Mouse (Mus musculus): ENCODE measurements around the gene Msh6. TPM values are rescaled to one million over a fixed set of nuclear protein-coding genes. Genes with fewer than 3 reads are reported as not detected.
"Not testable (repeated sequence)": the region's sequence is repeated elsewhere in the genome, so short reads cannot be mapped to it uniquely, and the experiment has no call there.

The Msh6 gene
- polyA plus RNA-seq, 1 experiment from 2014 or later, result 30.2 TPM

GRCm38 (mm10) chr17:87997808-87998207 lies 22.9 kb downstream of the Msh6 start:
- peaks cover 11% of the 10 kb centered on the region for H3K36me3 ChIP-seq (ENCODE audit: control insufficient read depth, insufficient read depth, low read length)
- H3K4me1 ChIP-seq (ENCODE audit: control insufficient read depth, insufficient read depth, low read length), result no peaks in the 10 kb centered on the region
- peak; percentile 81; the same call in 1 of the 2 replicates for ATAC-seq
- no peak overlapping the region for H3K4me3 ChIP-seq (ENCODE audit: low read length)
- no peak overlapping the region for H3K9ac ChIP-seq (ENCODE audit: low read depth, low read length)
- WGBS, result 87% methylated on average over 4 of the region's 4 CpGs
- H3K27ac ChIP-seq (ENCODE audit: low read length), result no peak overlapping the region
- H3K9me3 ChIP-seq (ENCODE audit: control insufficient read depth, low read length), result no peaks in the 10 kb centered on the region
- H3K4me2 ChIP-seq (ENCODE audit: low read depth, low read length), result no peak overlapping the region
- H3K27me3 ChIP-seq (replicated peaks; ENCODE audit: control insufficient read depth, insufficient read depth, low read length), result no peaks in the 10 kb centered on the region

GRCm38 (mm10) chr17:88004892-88005291 lies 30.0 kb downstream of the Msh6 start:
- H3K4me3 ChIP-seq (ENCODE audit: low read length), result no peak overlapping the region
- no peak overlapping the region for H3K9ac ChIP-seq (ENCODE audit: low read depth, low read length)
- ATAC-seq, result no peak
- no peak overlapping the region for H3K27ac ChIP-seq (ENCODE audit: low read length)
- peaks cover 4% of the 10 kb centered on the region; the same call in 1 of the 2 replicates for H3K36me3 ChIP-seq (ENCODE audit: control insufficient read depth, insufficient read depth, low read length)
- H3K4me2 ChIP-seq (ENCODE audit: low read depth, low read length), result no peak overlapping the region
- H3K4me1 ChIP-seq (ENCODE audit: control insufficient read depth, insufficient read depth, low read length), result no peaks in the 10 kb centered on the region
- WGBS, result 93% methylated on average over 1 of the region's 1 CpGs
- no peaks in the 10 kb centered on the region for H3K9me3 ChIP-seq (ENCODE audit: control insufficient read depth, low read length)
- no peaks in the 10 kb centered on the region for H3K27me3 ChIP-seq (replicated peaks; ENCODE audit: control insufficient read depth, insufficient read depth, low read length)

GRCm38 (mm10) chr17:88006956-88007355 lies 32.1 kb downstream of the Msh6 start:
- WGBS, result 64% methylated on average over 8 of the region's 8 CpGs
- no peaks in the 10 kb centered on the region for H3K9me3 ChIP-seq (ENCODE audit: control insufficient read depth, low read length)
- H3K36me3 ChIP-seq (ENCODE audit: control insufficient read depth, insufficient read depth, low read length), result peaks cover 7% of the 10 kb centered on the region
- ATAC-seq, result no peak
- H3K4me1 ChIP-seq (ENCODE audit: control insufficient read depth, insufficient read depth, low read length), result no peaks in the 10 kb centered on the region
- no peak overlapping the region for H3K27ac ChIP-seq (ENCODE audit: low read length)
- H3K27me3 ChIP-seq (replicated peaks; ENCODE audit: control insufficient read depth, insufficient read depth, low read length), result no peaks in the 10 kb centered on the region
- H3K4me3 ChIP-seq (ENCODE audit: low read length), result no peak overlapping the region
- no peak overlapping the region for H3K4me2 ChIP-seq (ENCODE audit: low read depth, low read length)
- no peak overlapping the region for H3K9ac ChIP-seq (ENCODE audit: low read depth, low read length)

GRCm38 (mm10) chr17:88014456-88014855 lies 39.6 kb downstream of the Msh6 start:
- H3K27ac ChIP-seq (ENCODE audit: low read length), result no peak overlapping the region
- no peak overlapping the region for H3K4me2 ChIP-seq (ENCODE audit: low read depth, low read length)
- H3K9me3 ChIP-seq (ENCODE audit: control insufficient read depth, low read length), result no peaks in the 10 kb centered on the region
- peaks cover 6% of the 10 kb centered on the region; the same call in 1 of the 2 replicates for H3K36me3 ChIP-seq (ENCODE audit: control insufficient read depth, insufficient read depth, low read length)
- H3K4me3 ChIP-seq (ENCODE audit: low read length), result no peak overlapping the region
- H3K4me1 ChIP-seq (ENCODE audit: control insufficient read depth, insufficient read depth, low read length), result no peaks in the 10 kb centered on the region
- no peak for ATAC-seq
- no peaks in the 10 kb centered on the region for H3K27me3 ChIP-seq (replicated peaks; ENCODE audit: control insufficient read depth, insufficient read depth, low read length)
- 93% methylated on average over 1 of the region's 1 CpGs for WGBS
- no peak overlapping the region for H3K9ac ChIP-seq (ENCODE audit: low read depth, low read length)

GRCm38 (mm10) chr17:88016027-88016426 lies 41.2 kb downstream of the Msh6 start:
- H3K9me3 ChIP-seq (ENCODE audit: control insufficient read depth, low read length); H3K36me3 ChIP-seq (ENCODE audit: control insufficient read depth, insufficient read depth, low read length); ATAC-seq; H3K9ac ChIP-seq (ENCODE audit: low read depth, low read length); H3K4me1 ChIP-seq (ENCODE audit: control insufficient read depth, insufficient read depth, low read length); H3K27me3 ChIP-seq (replicated peaks; ENCODE audit: control insufficient read depth, insufficient read depth, low read length); H3K4me3 ChIP-seq (ENCODE audit: low read length); H3K4me2 ChIP-seq (ENCODE audit: low read depth, low read length); H3K27ac ChIP-seq (ENCODE audit: low read length): not testable (repeated sequence)
- WGBS, result 92% methylated on average over 8 of the region's 8 CpGs

- WGBS, result 79% methylated on average over 1 of the region's 1 CpGs
- 0 out of 2 replicates have a peak, but pooled peaks cover 2% of the 10 kb centered on the region for H3K4me1 ChIP-seq (ENCODE audit: control insufficient read depth, insufficient read depth, low read length)
- H3K36me3 ChIP-seq (ENCODE audit: control insufficient read depth, insufficient read depth, low read length), result no peaks in the 10 kb centered on the region
- no peak for ATAC-seq
- H3K27ac ChIP-seq (ENCODE audit: low read length), result no peak overlapping the region
- H3K9ac ChIP-seq (ENCODE audit: low read depth, low read length), result no peak overlapping the region
- H3K4me2 ChIP-seq (ENCODE audit: low read depth, low read length), result no peak overlapping the region
- H3K27me3 ChIP-seq (replicated peaks; ENCODE audit: control insufficient read depth, insufficient read depth, low read length), result no peaks in the 10 kb centered on the region
- no peaks in the 10 kb centered on the region for H3K9me3 ChIP-seq (ENCODE audit: control insufficient read depth, low read length)
- no peak overlapping the region for H3K4me3 ChIP-seq (ENCODE audit: low read length)
Observed at GRCm38 (mm10) chr17:88023924-88024323, 49.1 kb downstream of the Msh6 start.

GRCm38 (mm10) chr17:88025227-88025626 lies 50.4 kb downstream of the Msh6 start:
- no peaks in the 10 kb centered on the region for H3K27me3 ChIP-seq (replicated peaks; ENCODE audit: control insufficient read depth, insufficient read depth, low read length)
- H3K4me1 ChIP-seq (ENCODE audit: control insufficient read depth, insufficient read depth, low read length), result no peaks in the 10 kb centered on the region
- no peak overlapping the region for H3K4me3 ChIP-seq (ENCODE audit: low read length)
- no peaks in the 10 kb centered on the region for H3K36me3 ChIP-seq (ENCODE audit: control insufficient read depth, insufficient read depth, low read length)
- H3K27ac ChIP-seq (ENCODE audit: low read length), result no peak overlapping the region
- no peaks in the 10 kb centered on the region for H3K9me3 ChIP-seq (ENCODE audit: control insufficient read depth, low read length)
- H3K4me2 ChIP-seq (ENCODE audit: low read depth, low read length), result no peak overlapping the region
- no peak for ATAC-seq
- no peak overlapping the region for H3K9ac ChIP-seq (ENCODE audit: low read depth, low read length)
- 41% methylated on average over 4 of the region's 4 CpGs for WGBS

GRCm38 (mm10) chr17:88029194-88029970 lies 54.5 kb downstream of the Msh6 start:
- no peaks in the 10 kb centered on the region for H3K36me3 ChIP-seq (ENCODE audit: control insufficient read depth, insufficient read depth, low read length)
- H3K9ac ChIP-seq (ENCODE audit: low read depth, low read length), result no peak overlapping the region
- WGBS, result 84% methylated on average over 17 of the region's 17 CpGs
- H3K27me3 ChIP-seq (replicated peaks; ENCODE audit: control insufficient read depth, insufficient read depth, low read length), result no peaks in the 10 kb centered on the region
- H3K4me1 ChIP-seq (ENCODE audit: control insufficient read depth, insufficient read depth, low read length), result peaks cover under 1% of the 10 kb centered on the region; the same call in 1 of the 2 replicates
- H3K4me2 ChIP-seq (ENCODE audit: low read depth, low read length), result no peak overlapping the region
- no peak overlapping the region for H3K27ac ChIP-seq (ENCODE audit: low read length)
- no peaks in the 10 kb centered on the region for H3K9me3 ChIP-seq (ENCODE audit: control insufficient read depth, low read length)
- no peak for ATAC-seq
- H3K4me3 ChIP-seq (ENCODE audit: low read length), result no peak overlapping the region

GRCm38 (mm10) chr17:88031755-88032154 lies 56.9 kb downstream of the Msh6 start:
- no peak overlapping the region for H3K27ac ChIP-seq (ENCODE audit: low read length)
- no peak overlapping the region for H3K4me3 ChIP-seq (ENCODE audit: low read length)
- no peaks in the 10 kb centered on the region for H3K36me3 ChIP-seq (ENCODE audit: control insufficient read depth, insufficient read depth, low read length)
- H3K9ac ChIP-seq (ENCODE audit: low read depth, low read length), result no peak overlapping the region
- no peaks in the 10 kb centered on the region for H3K9me3 ChIP-seq (ENCODE audit: control insufficient read depth, low read length)
- ATAC-seq, result no peak
- H3K4me1 ChIP-seq (ENCODE audit: control insufficient read depth, insufficient read depth, low read length), result peaks cover 3% of the 10 kb centered on the region; the same call in 1 of the 2 replicates
- no peaks in the 10 kb centered on the region for H3K27me3 ChIP-seq (replicated peaks; ENCODE audit: control insufficient read depth, insufficient read depth, low read length)
- H3K4me2 ChIP-seq (ENCODE audit: low read depth, low read length), result no peak overlapping the region
- 89% methylated on average over 5 of the region's 5 CpGs for WGBS

Measured in intestine, embryonic 16.5 days (tissue).